8 mouse cellular contexts compared by ENCODE assay signal in the genomic region with DNA sequence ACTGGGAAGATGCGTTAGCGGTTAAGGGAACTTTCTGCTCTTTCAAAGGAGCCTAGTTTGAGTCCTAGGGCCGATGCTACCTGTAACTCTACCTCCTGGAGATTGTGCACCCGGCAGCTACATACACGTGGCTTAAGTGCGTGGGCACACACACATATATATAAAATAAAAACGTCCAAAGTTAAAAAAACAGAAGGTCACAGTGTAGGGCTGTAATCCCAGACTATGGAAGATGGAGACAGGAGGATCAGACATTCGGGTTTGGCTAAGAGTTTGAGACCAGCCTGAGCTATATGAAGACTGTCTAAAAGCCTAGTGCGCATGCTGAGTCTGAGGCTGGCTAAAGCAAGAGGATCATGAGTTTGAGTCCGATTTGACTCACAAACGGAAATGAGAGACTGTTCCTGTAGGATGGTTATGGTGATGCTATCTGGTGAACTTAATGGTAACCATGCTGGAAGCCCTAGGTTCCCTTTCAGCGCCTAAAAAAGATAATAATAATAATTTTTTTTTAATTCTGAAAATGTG. TPM values are rescaled to one million over a fixed set of nuclear protein-coding genes. Genes with fewer than 3 reads are reported as not detected.
DNase-seq lines count a peak whose midpoint lies in the region; ATAC-seq lines count a peak whose summit lies in the region.

No protein-coding gene starts in this region.

- ATAC-seq in lung, embryonic 15.5 days (ENCODE audit: borderline replicate concordance, extremely low read depth, low FRiP score, low TSS enrichment): no peak
- no peak for ATAC-seq in embryonic facial prominence, embryonic 15.5 days (ENCODE audit: insufficient number of reproducible peaks, low FRiP score, low TSS enrichment, low read depth)
- no peak for ATAC-seq in limb, embryonic 12.5 days (ENCODE audit: insufficient number of reproducible peaks, insufficient read depth, low FRiP score, low TSS enrichment, low read depth)

- peak overlapping the region; percentile 36 for H3K9ac ChIP-seq in lung, embryonic 15.5 days
- peak overlapping the region; percentile 48 for H3K9ac ChIP-seq in embryonic facial prominence, embryonic 15.5 days
- H3K9ac ChIP-seq in limb, embryonic 12.5 days (replicated peaks): peak overlapping the region; percentile 50

- peak overlapping the region; percentile 71 for H3K4me2 ChIP-seq in lung, embryonic 15.5 days
- peak overlapping the region; percentile 80 for H3K4me2 ChIP-seq in embryonic facial prominence, embryonic 15.5 days (replicated peaks)
- peak overlapping the region; percentile 69 for H3K4me2 ChIP-seq in limb, embryonic 12.5 days

- H3K4me1 ChIP-seq in lung, embryonic 15.5 days: peaks cover 23% of the 10 kb centered on the region
- H3K4me1 ChIP-seq in embryonic facial prominence, embryonic 15.5 days: peaks cover 20% of the 10 kb centered on the region
- H3K4me1 ChIP-seq in limb, embryonic 12.5 days (replicated peaks): peaks cover 13% of the 10 kb centered on the region

- no peaks in the 10 kb centered on the region for H3K9me3 ChIP-seq in lung, embryonic 15.5 days
- H3K9me3 ChIP-seq in embryonic facial prominence, embryonic 15.5 days (replicated peaks): no peaks in the 10 kb centered on the region
- H3K9me3 ChIP-seq in limb, embryonic 12.5 days: no peaks in the 10 kb centered on the region

- DNase-seq in lung, postnatal 14 days: no peak
- DNase-seq in splenic B cell, adult 2 months (ENCODE audit: low read depth, low spot score): peak; percentile 47
- DNase-seq in left cerebral cortex, adult 18-20 months (ENCODE audit: low spot score in 2 of 2): no peak
- no peak for DNase-seq in right cerebral cortex, adult 18-20 months
- DNase-seq in thymus, adult 18-20 months: no peak

- peak overlapping the region; percentile 90 for H3K27ac ChIP-seq in lung, embryonic 15.5 days
- H3K27ac ChIP-seq in embryonic facial prominence, embryonic 15.5 days (replicated peaks): peak overlapping the region; percentile 94
- peak overlapping the region; percentile 88 for H3K27ac ChIP-seq in limb, embryonic 12.5 days

- H3K4me3 ChIP-seq in lung, embryonic 15.5 days: peak overlapping the region; percentile 99
- H3K4me3 ChIP-seq in embryonic facial prominence, embryonic 15.5 days (replicated peaks): peak overlapping the region; percentile 87
- H3K4me3 ChIP-seq in limb, embryonic 12.5 days (replicated peaks): peak overlapping the region; percentile 95

- peaks cover 29% of the 10 kb centered on the region for H3K36me3 ChIP-seq in lung, embryonic 15.5 days
- peaks cover 28% of the 10 kb centered on the region for H3K36me3 ChIP-seq in embryonic facial prominence, embryonic 15.5 days
- peaks cover 30% of the 10 kb centered on the region for H3K36me3 ChIP-seq in limb, embryonic 12.5 days
- H3K36me3 ChIP-seq in splenic B cell, adult 2 months (ENCODE audit: control insufficient read depth, insufficient read depth, low read length, poor library complexity, severe bottlenecking): peaks cover 15% of the 10 kb centered on the region

- WGBS in lung, embryonic 15.5 days: 10% methylated on average over 12 of the region's 12 CpGs
- WGBS in embryonic facial prominence, embryonic 15.5 days: 8% methylated on average over 12 of the region's 12 CpGs
- 14% methylated on average over 12 of the region's 12 CpGs for WGBS in limb, embryonic 12.5 days

- no peaks in the 10 kb centered on the region for H3K27me3 ChIP-seq in lung, embryonic 15.5 days
- H3K27me3 ChIP-seq in embryonic facial prominence, embryonic 15.5 days: no peaks in the 10 kb centered on the region
- no peaks in the 10 kb centered on the region for H3K27me3 ChIP-seq in limb, embryonic 12.5 days
- H3K27me3 ChIP-seq in splenic B cell, adult 2 months (ENCODE audit: control insufficient read depth, insufficient read depth, low read length, poor library complexity, severe bottlenecking): no peaks in the 10 kb centered on the region

RNA-seq across cellular contexts. Expression of gene Pnp, which starts 0.7 kb away (rescaled TPM):
- 68.1 and 69.5 TPM in 2 replicates for polyA plus RNA-seq in lung, embryonic 15.5 days (2015; fragmentation: Nextera tagmentation; extraction: Ambion mirVana)
- polyA plus RNA-seq in embryonic facial prominence, embryonic 15.5 days (2015; fragmentation: Nextera tagmentation; extraction: Ambion mirVana): 55.5 and 56.7 TPM in 2 replicates
- 61.5 and 67.2 TPM in 2 replicates for polyA plus RNA-seq in limb, embryonic 12.5 days (2016; fragmentation: Nextera tagmentation; extraction: Ambion mirVana)
- total RNA-seq in left cerebral cortex, adult 18-20 months (2021): 10 to 100 TPM; 13.7 to 16.4 TPM

RNA-seq across cellular contexts. Expression of gene Pip4p1, which starts 0.9 kb away (rescaled TPM):
- 46.7 and 53.4 TPM in 2 replicates for polyA plus RNA-seq in lung, embryonic 15.5 days (2015; fragmentation: Nextera tagmentation; extraction: Ambion mirVana)
- 53.8 and 57.4 TPM in 2 replicates for polyA plus RNA-seq in embryonic facial prominence, embryonic 15.5 days (2015; fragmentation: Nextera tagmentation; extraction: Ambion mirVana)
- polyA plus RNA-seq in limb, embryonic 12.5 days (2016; fragmentation: Nextera tagmentation; extraction: Ambion mirVana): 58.7 and 59.1 TPM in 2 replicates
- 100 to 1,000 TPM in 1 of 2 experiments, 10 to 100 TPM in 1; 92.3 to 102 TPM for total RNA-seq in left cerebral cortex, adult 18-20 months (2021)

RNA-seq across cellular contexts. Expression of gene Apex1, which starts 6.8 kb away (rescaled TPM):
- polyA plus RNA-seq in lung, embryonic 15.5 days (2015; fragmentation: Nextera tagmentation; extraction: Ambion mirVana): 222 and 228 TPM in 2 replicates
- polyA plus RNA-seq in embryonic facial prominence, embryonic 15.5 days (2015; fragmentation: Nextera tagmentation; extraction: Ambion mirVana): 187 and 190 TPM in 2 replicates
- polyA plus RNA-seq in limb, embryonic 12.5 days (2016; fragmentation: Nextera tagmentation; extraction: Ambion mirVana): 350 and 374 TPM in 2 replicates
- 10 to 100 TPM; 57.7 to 61.6 TPM for total RNA-seq in left cerebral cortex, adult 18-20 months (2021)

RNA-seq across cellular contexts. Expression of gene Osgep, which starts 6.9 kb away (rescaled TPM):
- polyA plus RNA-seq in lung, embryonic 15.5 days (2015; fragmentation: Nextera tagmentation; extraction: Ambion mirVana): 174 and 176 TPM in 2 replicates
- polyA plus RNA-seq in embryonic facial prominence, embryonic 15.5 days (2015; fragmentation: Nextera tagmentation; extraction: Ambion mirVana): 155 and 158 TPM in 2 replicates
- 168 and 171 TPM in 2 replicates for polyA plus RNA-seq in limb, embryonic 12.5 days (2016; fragmentation: Nextera tagmentation; extraction: Ambion mirVana)
- 10 to 100 TPM; 30.9 to 35.2 TPM for total RNA-seq in left cerebral cortex, adult 18-20 months (2021)

RNA-seq across cellular contexts. Expression of gene Gm49342, which starts 12.8 kb away (rescaled TPM):
- not detected in 2 replicates for polyA plus RNA-seq in lung, embryonic 15.5 days (2015; fragmentation: Nextera tagmentation; extraction: Ambion mirVana)
- not detected in 2 replicates for polyA plus RNA-seq in embryonic facial prominence, embryonic 15.5 days (2015; fragmentation: Nextera tagmentation; extraction: Ambion mirVana)
- not detected in 2 replicates for polyA plus RNA-seq in limb, embryonic 12.5 days (2016; fragmentation: Nextera tagmentation; extraction: Ambion mirVana)
- 10 to 100 TPM in 1 of 2 experiments, 1 to 10 TPM in 1; 5.3 to 10.1 TPM for total RNA-seq in left cerebral cortex, adult 18-20 months (2021)
